Mouse (Mus musculus): ENCODE results near the gene Rnf145.

GRCm38 (mm10) chr11:44516362-44516761 is 2.4 kb upstream of the Rnf145 start:
- TF ChIP-seq CTCF (IDR thresholded peaks at IDR 0.05; ENCODE audit: low read depth, low read length), result no peak
- TF ChIP-seq TAL1 (conservative IDR thresholded peaks at IDR 0.05; ENCODE audit: low read depth, low read length), result no peak
- TF ChIP-seq GATA1 (IDR thresholded peaks at IDR 0.05; ENCODE audit: borderline replicate concordance, low read length), result no peak
- no peak for TF ChIP-seq POLR2AphosphoS5 (IDR thresholded peaks at IDR 0.05; ENCODE audit: insufficient replicate concordance, low read depth, low read length)

Data from G1E (cell line).